Mouse (Mus musculus) heart, embryonic 16.5 days (tissue): ENCODE measurements around the gene Slc22a15. TPM values are rescaled to one million over a fixed set of nuclear protein-coding genes. Genes with fewer than 3 reads are reported as not detected.

Source experiments
- ATAC-seq: fragments of 200-750 bp; cut with Nextera tagmentation; replicated peaks from 2 replicates; pipeline ENCODE4 v1.8.0; 2017; ENCODE audit warnings: moderate number of reproducible peaks; ENCODE audit not compliant: insufficient read depth, low FRiP score; ENCODE audit errors: extremely low read depth
- H3K27ac ChIP-seq: fragments of 300-500 bp; sonication (generic); 2 replicates; pipeline ENCODE4 v1.5.1; 2014; ENCODE audit warnings: mild to moderate bottlenecking, low read length, control low read depth, moderate library complexity
- H3K27me3 ChIP-seq: fragments of 300-500 bp; sonication (generic); 2 replicates; pipeline ENCODE4 v1.6.1; 2014; ENCODE audit warnings: low read length, mixed read lengths; ENCODE audit not compliant: control insufficient read depth, insufficient read depth
- H3K36me3 ChIP-seq: fragments of 300-500 bp; sonication (generic); 2 replicates; pipeline ENCODE4 v1.6.1; 2014; ENCODE audit not compliant: control insufficient read depth, insufficient read depth
- H3K4me1 ChIP-seq: fragments of 300-500 bp; sonication (generic); 2 replicates; pipeline ENCODE4 v1.6.1; 2014; ENCODE audit warnings: low read length, mixed read lengths; ENCODE audit not compliant: control insufficient read depth, insufficient read depth
- H3K4me2 ChIP-seq: fragments of 300-500 bp; sonication (generic); 2 replicates; pipeline ENCODE4 v1.6.1; 2014; ENCODE audit warnings: low read depth, mild to moderate bottlenecking, control low read depth, low read length
- H3K4me3 ChIP-seq: fragments of 300-500 bp; sonication (generic); 2 replicates; pipeline ENCODE4 v1.5.1; 2014; ENCODE audit warnings: mild to moderate bottlenecking, control low read depth, low read length
- H3K9ac ChIP-seq: fragments of 300-500 bp; sonication (generic); 2 replicates; pipeline ENCODE4 v1.6.1; 2014; ENCODE audit warnings: low read length, control low read depth
- H3K9me3 ChIP-seq: fragments of 300-500 bp; sonication (generic); replicated peaks from 2 replicates; pipeline ENCODE4 v1.6.1; 2016; ENCODE audit warnings: low read length; ENCODE audit not compliant: control insufficient read depth
- WGBS: fragments of 180-500 bp; shearing (Covaris S2); extraction: QIAGEN DNeasy Blood & Tissue Kit; methylation state at CpG from one replicate; pipeline ENCODE4 v1.1.7; 2014; 5-methylcytosine and 5-hydroxymethylcytosine counted together
- polyA plus RNA-seq: library from polyadenylated mRNA; unstranded; fragments of >200 nt; fragmentation: Nextera tagmentation; extraction: Ambion mirVana; gene quantifications from 2 replicates; pipeline ENCODE4 v1.2.1, GENCODE M21; 2015

The Slc22a15 gene
- polyA plus RNA-seq, 1 experiment from 2014 or later: 3.5 TPM

- no peak overlapping the region for H3K4me2 ChIP-seq
- H3K27ac ChIP-seq: no peak overlapping the region
- no peak overlapping the region for H3K9ac ChIP-seq
- ATAC-seq: no peak
- no peaks in the 10 kb centered on the region for H3K9me3 ChIP-seq
- no peaks in the 10 kb centered on the region for H3K27me3 ChIP-seq
- no peaks in the 10 kb centered on the region for H3K36me3 ChIP-seq
- no peak overlapping the region for H3K4me3 ChIP-seq
- peaks cover 22% of the 10 kb centered on the region for H3K4me1 ChIP-seq
These were observed 2.4 kb upstream of the Slc22a15 start for GRCm38 (mm10) chr3:101926636-101927035.

- Histone ChIP-seq H3K4me3 (no peak overlapping the region), H3K4me2 (no peak overlapping the region), H3K9me3 (no peaks in the 10 kb centered on the region), H3K27ac (peak overlapping the region; percentile 69), H3K9ac (no peak overlapping the region), H3K36me3 (no peaks in the 10 kb centered on the region), H3K27me3 (no peaks in the 10 kb centered on the region), H3K4me1 (peaks cover 22% of the 10 kb centered on the region)
- WGBS: 68% methylated on average over 1 of the region's 1 CpGs
- ATAC-seq: peak; percentile 42
These were observed 1.4 kb upstream of the Slc22a15 start for GRCm38 (mm10) chr3:101925663-101926062.

GRCm38 (mm10) chr3:101922366-101922765, 1.9 kb downstream of the Slc22a15 start:
- H3K27me3 ChIP-seq: no peaks in the 10 kb centered on the region
- H3K36me3 ChIP-seq: no peaks in the 10 kb centered on the region
- no peak overlapping the region for H3K4me3 ChIP-seq
- H3K4me1 ChIP-seq: peaks cover 18% of the 10 kb centered on the region
- H3K27ac ChIP-seq: no peak overlapping the region
- ATAC-seq: no peak
- 79% methylated on average over 7 of the region's 7 CpGs for WGBS
- no peak overlapping the region; the same call in 1 of the 2 replicates for H3K4me2 ChIP-seq
- H3K9ac ChIP-seq: no peak overlapping the region
- no peaks in the 10 kb centered on the region for H3K9me3 ChIP-seq

GRCm38 (mm10) chr3:101918526-101918925, 5.7 kb downstream of the Slc22a15 start:
- Histone ChIP-seq H3K36me3 (peaks cover 4% of the 10 kb centered on the region; the same call in 1 of the 2 replicates), H3K27ac (no peak overlapping the region), H3K9me3 (no peaks in the 10 kb centered on the region), H3K4me2 (no peak overlapping the region), H3K4me3 (no peak overlapping the region), H3K9ac (no peak overlapping the region), H3K4me1 (peaks cover 6% of the 10 kb centered on the region), H3K27me3 (no peaks in the 10 kb centered on the region)
- WGBS: 91% methylated on average over 3 of the region's 3 CpGs
- ATAC-seq: no peak

GRCm38 (mm10) chr3:101917665-101918064, 6.6 kb downstream of the Slc22a15 start:
- Histone ChIP-seq H3K9me3 (no peaks in the 10 kb centered on the region), H3K4me1 (no peaks in the 10 kb centered on the region), H3K9ac (no peak overlapping the region), H3K36me3 (peaks cover 4% of the 10 kb centered on the region; the same call in 1 of the 2 replicates), H3K4me3 (no peak overlapping the region), H3K27me3 (no peaks in the 10 kb centered on the region), H3K27ac (no peak overlapping the region), H3K4me2 (no peak overlapping the region)
- no peak for ATAC-seq
- WGBS: 32% methylated on average over 3 of the region's 3 CpGs

- 72% methylated on average over 5 of the region's 5 CpGs for WGBS
- no peak overlapping the region for H3K9ac ChIP-seq
- peaks cover 4% of the 10 kb centered on the region; the same call in 1 of the 2 replicates for H3K36me3 ChIP-seq
- no peak overlapping the region for H3K4me3 ChIP-seq
- H3K4me1 ChIP-seq: no peaks in the 10 kb centered on the region
- H3K27ac ChIP-seq: no peak overlapping the region
- H3K27me3 ChIP-seq: no peaks in the 10 kb centered on the region
- H3K4me2 ChIP-seq: no peak overlapping the region
- no peaks in the 10 kb centered on the region for H3K9me3 ChIP-seq
- no peak for ATAC-seq
These were observed 7.7 kb downstream of the Slc22a15 start for GRCm38 (mm10) chr3:101916525-101916924.

GRCm38 (mm10) chr3:101915048-101915801, 9.0 kb downstream of the Slc22a15 start:
- 77% methylated on average over 14 of the region's 14 CpGs for WGBS
- no peak for ATAC-seq
- H3K4me3 ChIP-seq: no peak overlapping the region
- no peak overlapping the region for H3K27ac ChIP-seq
- H3K4me2 ChIP-seq: no peak overlapping the region
- peaks cover 4% of the 10 kb centered on the region; the same call in 1 of the 2 replicates for H3K36me3 ChIP-seq
- H3K4me1 ChIP-seq: no peaks in the 10 kb centered on the region
- no peak overlapping the region for H3K9ac ChIP-seq
- H3K27me3 ChIP-seq: no peaks in the 10 kb centered on the region
- no peaks in the 10 kb centered on the region for H3K9me3 ChIP-seq

GRCm38 (mm10) chr3:101914266-101914665, 10.0 kb downstream of the Slc22a15 start:
- H3K4me3 ChIP-seq: no peak overlapping the region
- no peaks in the 10 kb centered on the region for H3K9me3 ChIP-seq
- no peak overlapping the region for H3K9ac ChIP-seq
- no peaks in the 10 kb centered on the region for H3K4me1 ChIP-seq
- ATAC-seq: no peak
- no peak overlapping the region for H3K4me2 ChIP-seq
- 80% methylated on average over 5 of the region's 5 CpGs for WGBS
- H3K27ac ChIP-seq: no peak overlapping the region
- peaks cover 4% of the 10 kb centered on the region; the same call in 1 of the 2 replicates for H3K36me3 ChIP-seq
- H3K27me3 ChIP-seq: no peaks in the 10 kb centered on the region

- 87% methylated on average over 6 of the region's 6 CpGs for WGBS
- no peak overlapping the region for H3K4me3 ChIP-seq
These were observed 12.2 kb downstream of the Slc22a15 start for GRCm38 (mm10) chr3:101912041-101912440.

More at GRCm38 (mm10) chr3:101912041-101912440, 12.2 kb downstream of the Slc22a15 start:
- peaks cover 8% of the 10 kb centered on the region; the same call in 1 of the 2 replicates for H3K36me3 ChIP-seq
- H3K9me3 ChIP-seq: no peaks in the 10 kb centered on the region
- H3K9ac ChIP-seq: no peak overlapping the region
- no peak overlapping the region for H3K4me2 ChIP-seq
- H3K4me1 ChIP-seq: peaks cover 3% of the 10 kb centered on the region; the same call in 1 of the 2 replicates
- no peak for ATAC-seq
- H3K27me3 ChIP-seq: no peaks in the 10 kb centered on the region
- no peak overlapping the region for H3K27ac ChIP-seq
